Mouse (Mus musculus) forebrain, embryonic 16.5 days (tissue): Measurements from ENCODE around the gene Ssr2. TPM values are rescaled to one million over a fixed set of nuclear protein-coding genes. Genes with fewer than 3 reads are reported as not detected.
A peak's percentile ranks its signal among the peaks of the same experiment; 100 is the strongest.
"Not testable (repeated sequence)": the region's sequence is repeated elsewhere in the genome, so short reads cannot be mapped to it uniquely, and the experiment has no call there.

ENCODE experiments used
- ATAC-seq: fragments of 200-750 bp; cut with Nextera tagmentation; 2 replicates; pipeline ENCODE4 v1.8.0; 2017; ENCODE audit warnings: mild to moderate bottlenecking, moderate library complexity
- H3K27ac ChIP-seq: fragments of 300-500 bp; sonication (generic); 2 replicates; pipeline ENCODE4 v1.5.1; 2014; ENCODE audit warnings: low read length, control low read depth
- H3K27me3 ChIP-seq: fragments of 300-500 bp; sonication (generic); replicated peaks from 2 replicates; pipeline ENCODE4 v1.6.1; 2014; ENCODE audit warnings: low read length; ENCODE audit not compliant: control insufficient read depth, insufficient read depth
- H3K36me3 ChIP-seq: fragments of 300-500 bp; sonication (generic); 2 replicates; pipeline ENCODE4 v1.6.1; 2014; ENCODE audit not compliant: control insufficient read depth, insufficient read depth
- H3K4me1 ChIP-seq: fragments of 300-500 bp; sonication (generic); replicated peaks from 2 replicates; pipeline ENCODE4 v1.6.1; 2014; ENCODE audit warnings: low read length; ENCODE audit not compliant: control insufficient read depth, insufficient read depth
- H3K4me2 ChIP-seq: fragments of 300-500 bp; sonication (generic); 2 replicates; pipeline ENCODE4 v1.6.1; 2014; ENCODE audit warnings: mild to moderate bottlenecking, low read length, control low read depth
- H3K4me3 ChIP-seq: fragments of 300-500 bp; sonication (generic); replicated peaks from 2 replicates; pipeline ENCODE4 v1.5.1; 2014; ENCODE audit warnings: mild to moderate bottlenecking, low read length, control low read depth
- H3K9ac ChIP-seq: fragments of 300-500 bp; sonication (generic); replicated peaks from 2 replicates; pipeline ENCODE4 v1.6.1; 2014; ENCODE audit warnings: low read depth, low read length, control low read depth
- H3K9me3 ChIP-seq: fragments of 300-500 bp; sonication (generic); 2 replicates; pipeline ENCODE4 v1.6.1; 2016; ENCODE audit warnings: low read length; ENCODE audit not compliant: control insufficient read depth
- WGBS: fragments of 180-500 bp; shearing (Covaris S2); extraction: QIAGEN DNeasy Blood & Tissue Kit; methylation state at CpG from one replicate; pipeline ENCODE4 v1.1.7; 2014; 5-methylcytosine and 5-hydroxymethylcytosine counted together
- polyA plus RNA-seq: library from polyadenylated mRNA; unstranded; fragments of >200 nt; fragmentation: Nextera tagmentation; extraction: Ambion mirVana; gene quantifications from 2 replicates; pipeline ENCODE4 v1.2.1, GENCODE M21; 2015

The Ssr2 gene
- polyA plus RNA-seq, 1 experiment from 2014 or later = 140 TPM

- Histone ChIP-seq H3K27ac (no peak overlapping the region), H3K27me3 (no peaks in the 10 kb centered on the region)
- ATAC-seq = no peak
Observed at GRCm38 (mm10) chr3:88604863-88605262, 29.2 kb downstream of the Ssr2 start.

GRCm38 (mm10) chr3:88605666-88606065, 30.0 kb downstream of the Ssr2 start, which contains the start of gene Arhgef2:
TSS of gene Arhgef2 (plus strand) at chr3:88605966.
- H3K9ac ChIP-seq, H3K27ac ChIP-seq, H3K4me1 ChIP-seq, H3K9me3 ChIP-seq, ATAC-seq, H3K4me3 ChIP-seq, H3K36me3 ChIP-seq, H3K27me3 ChIP-seq, H3K4me2 ChIP-seq: not testable (repeated sequence)
- WGBS = 91% methylated on average over 2 of the region's 2 CpGs

More at GRCm38 (mm10) chr3:88604863-88605262, 29.2 kb downstream of the Ssr2 start:
- 90% methylated on average over 7 of the region's 7 CpGs for WGBS
- H3K9ac ChIP-seq = no peak overlapping the region
- peaks cover 7% of the 10 kb centered on the region for H3K4me1 ChIP-seq
- H3K4me3 ChIP-seq = no peak overlapping the region
- H3K36me3 ChIP-seq = no peaks in the 10 kb centered on the region
- no peak overlapping the region for H3K4me2 ChIP-seq
- H3K9me3 ChIP-seq = no peaks in the 10 kb centered on the region

GRCm38 (mm10) chr3:88607065-88607757, 31.5 kb downstream of the Ssr2 start:
- WGBS = under 1% methylated on average over 20 of the region's 20 CpGs
- Histone ChIP-seq H3K36me3 (no peaks in the 10 kb centered on the region), H3K9ac (peak overlapping the region; percentile 40), H3K4me3 (peak overlapping the region; percentile 29), H3K9me3 (no peaks in the 10 kb centered on the region), H3K4me1 (peaks cover 7% of the 10 kb centered on the region), H3K4me2 (peak overlapping the region; percentile 51), H3K27ac (no peak overlapping the region), H3K27me3 (no peaks in the 10 kb centered on the region)
- ATAC-seq = peak; percentile 91

GRCm38 (mm10) chr3:88607758-88608138, 32.1 kb downstream of the Ssr2 start:
- peak overlapping the region; percentile 51 for H3K4me2 ChIP-seq
- H3K27me3 ChIP-seq = no peaks in the 10 kb centered on the region
- WGBS = 21% methylated on average over 10 of the region's 10 CpGs
- H3K27ac ChIP-seq = no peak overlapping the region
- H3K4me1 ChIP-seq = peaks cover 7% of the 10 kb centered on the region
- H3K36me3 ChIP-seq = no peaks in the 10 kb centered on the region
- peak overlapping the region; percentile 36; the same call in 1 of the 2 replicates for H3K9ac ChIP-seq
- peak overlapping the region; percentile 21 for H3K4me3 ChIP-seq
- no peaks in the 10 kb centered on the region for H3K9me3 ChIP-seq
- peak; percentile 67 for ATAC-seq

GRCm38 (mm10) chr3:88609066-88609465, 33.4 kb downstream of the Ssr2 start:
- no peak overlapping the region for H3K4me2 ChIP-seq
- H3K27me3 ChIP-seq = no peaks in the 10 kb centered on the region
- no peak for ATAC-seq
- WGBS = 85% methylated on average over 4 of the region's 4 CpGs
- H3K36me3 ChIP-seq = no peaks in the 10 kb centered on the region
- H3K27ac ChIP-seq = no peak overlapping the region
- H3K4me1 ChIP-seq = peaks cover 7% of the 10 kb centered on the region
- no peak overlapping the region for H3K9ac ChIP-seq
- H3K4me3 ChIP-seq = no peak overlapping the region
- H3K9me3 ChIP-seq = no peaks in the 10 kb centered on the region

GRCm38 (mm10) chr3:88614418-88614817, 38.7 kb downstream of the Ssr2 start:
- WGBS = 82% methylated on average over 8 of the region's 8 CpGs
- Histone ChIP-seq H3K4me3 (no peak overlapping the region), H3K4me2 (no peak overlapping the region), H3K36me3 (no peaks in the 10 kb centered on the region), H3K27me3 (no peaks in the 10 kb centered on the region), H3K4me1 (peaks cover 11% of the 10 kb centered on the region), H3K9ac (no peak overlapping the region), H3K27ac (no peak overlapping the region), H3K9me3 (no peaks in the 10 kb centered on the region)
- ATAC-seq = no peak

- Histone ChIP-seq H3K4me1 (peaks cover 11% of the 10 kb centered on the region), H3K9me3 (no peaks in the 10 kb centered on the region), H3K27ac (no peak overlapping the region), H3K9ac (no peak overlapping the region), H3K4me2 (no peak overlapping the region), H3K36me3 (no peaks in the 10 kb centered on the region), H3K27me3 (no peaks in the 10 kb centered on the region), H3K4me3 (no peak overlapping the region)
- ATAC-seq = no peak
- WGBS = 68% methylated on average over 5 of the region's 5 CpGs
Observed at GRCm38 (mm10) chr3:88615117-88615516, 39.4 kb downstream of the Ssr2 start.

GRCm38 (mm10) chr3:88615902-88616391, 40.3 kb downstream of the Ssr2 start:
- Histone ChIP-seq H3K9ac (no peak overlapping the region), H3K27ac (no peak overlapping the region), H3K4me3 (no peak overlapping the region), H3K36me3 (no peaks in the 10 kb centered on the region), H3K27me3 (no peaks in the 10 kb centered on the region), H3K4me2 (peak overlapping the region; percentile 12; the same call in 1 of the 2 replicates), H3K4me1 (peaks cover 14% of the 10 kb centered on the region), H3K9me3 (no peaks in the 10 kb centered on the region)
- 28% methylated on average over 9 of the region's 9 CpGs for WGBS
- ATAC-seq = peak; percentile 42

- no peaks in the 10 kb centered on the region for H3K9me3 ChIP-seq
- no peak for ATAC-seq
- no peak overlapping the region for H3K9ac ChIP-seq
- H3K27me3 ChIP-seq = no peaks in the 10 kb centered on the region
- no peak overlapping the region for H3K4me3 ChIP-seq
- no peak overlapping the region for H3K27ac ChIP-seq
- WGBS = 78% methylated on average over 3 of the region's 3 CpGs
- H3K4me1 ChIP-seq = peaks cover 14% of the 10 kb centered on the region
- H3K4me2 ChIP-seq = no peak overlapping the region
- H3K36me3 ChIP-seq = no peaks in the 10 kb centered on the region
Observed at GRCm38 (mm10) chr3:88616951-88617500, 41.4 kb downstream of the Ssr2 start.
